Mouse (Mus musculus) stomach, embryonic 15.5 days (tissue): ENCODE data around the gene Tatdn2. TPM values are rescaled to one million over a fixed set of nuclear protein-coding genes. Genes with fewer than 3 reads are reported as not detected.
A peak's percentile ranks its signal among the peaks of the same experiment; 100 is the strongest.

Experiments used
- ATAC-seq: fragments of 200-750 bp; cut with Nextera tagmentation; 2 replicates; pipeline ENCODE4 v1.8.0; 2017; ENCODE audit warnings: low read depth, moderate number of reproducible peaks, moderate TSS enrichment; ENCODE audit not compliant: insufficient read depth, low FRiP score
- H3K27ac ChIP-seq: fragments of 300-500 bp; sonication (generic); 2 replicates; pipeline ENCODE4 v1.5.1; 2015; ENCODE audit warnings: mild to moderate bottlenecking, inconsistent platforms
- H3K27me3 ChIP-seq: fragments of 300-500 bp; sonication (generic); replicated peaks from 2 replicates; pipeline ENCODE4 v1.6.1; 2015; ENCODE audit warnings: inconsistent platforms
- H3K36me3 ChIP-seq: fragments of 300-500 bp; sonication (generic); 2 replicates; pipeline ENCODE4 v1.6.1; 2015; ENCODE audit warnings: inconsistent platforms
- H3K4me1 ChIP-seq: fragments of 300-500 bp; sonication (generic); 2 replicates; pipeline ENCODE4 v1.6.1; 2015; ENCODE audit warnings: inconsistent platforms
- H3K4me2 ChIP-seq: fragments of 300-500 bp; sonication (generic); 2 replicates; pipeline ENCODE4 v1.6.1; 2015; ENCODE audit warnings: mild to moderate bottlenecking, inconsistent platforms
- H3K4me3 ChIP-seq: fragments of 300-500 bp; sonication (generic); replicated peaks from 2 replicates; pipeline ENCODE4 v1.5.1; 2015; ENCODE audit warnings: inconsistent platforms
- H3K9ac ChIP-seq: fragments of 300-500 bp; sonication (generic); 2 replicates; pipeline ENCODE4 v1.6.1; 2015; ENCODE audit warnings: inconsistent platforms
- H3K9me3 ChIP-seq: fragments of 300-500 bp; sonication (generic); 2 replicates; pipeline ENCODE4 v1.6.1; 2016; ENCODE audit warnings: inconsistent platforms
- WGBS: fragments of 180-500 bp; shearing (Covaris S2); methylation state at CpG from one replicate; pipeline ENCODE4 v1.1.7; 2015; 5-methylcytosine and 5-hydroxymethylcytosine counted together
- polyA plus RNA-seq: library from polyadenylated mRNA; unstranded; fragments of >200 nt; fragmentation: Nextera tagmentation; extraction: Ambion mirVana; gene quantifications from 2 replicates; pipeline ENCODE4 v1.2.1, GENCODE M21; 2015

Tatdn2 gene
- polyA plus RNA-seq, 1 experiment from 2014 or later = 0.81 TPM

DNA sequence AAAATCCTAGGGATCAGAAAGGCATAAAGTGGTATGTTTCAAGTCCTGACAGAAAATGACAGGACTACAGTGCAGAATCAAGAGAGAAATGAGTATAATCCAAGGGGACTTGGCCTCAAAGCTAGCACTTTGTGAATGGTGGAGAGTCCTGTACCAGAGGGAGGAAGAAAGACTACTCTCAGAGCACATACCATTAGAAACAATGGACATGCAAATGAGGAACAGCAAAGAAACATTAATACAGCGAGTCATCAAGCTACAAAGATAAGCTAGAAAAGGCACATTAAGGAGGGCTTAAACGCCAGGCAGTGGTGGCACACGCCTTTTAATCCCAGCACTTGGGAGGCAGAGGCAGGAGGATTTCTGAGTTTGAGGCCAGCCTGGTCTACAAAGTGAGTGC is 34.4 kb downstream of the Tatdn2 start:
- 91% methylated on average over 3 of the region's 3 CpGs for WGBS
- Histone ChIP-seq H3K9ac (no peak overlapping the region), H3K27me3 (no peaks in the 10 kb centered on the region), H3K9me3 (no peaks in the 10 kb centered on the region), H3K4me3 (no peak overlapping the region), H3K4me2 (no peak overlapping the region), H3K27ac (no peak overlapping the region), H3K36me3 (peaks cover 69% of the 10 kb centered on the region), H3K4me1 (no peaks in the 10 kb centered on the region)
- ATAC-seq = no peak

DNA sequence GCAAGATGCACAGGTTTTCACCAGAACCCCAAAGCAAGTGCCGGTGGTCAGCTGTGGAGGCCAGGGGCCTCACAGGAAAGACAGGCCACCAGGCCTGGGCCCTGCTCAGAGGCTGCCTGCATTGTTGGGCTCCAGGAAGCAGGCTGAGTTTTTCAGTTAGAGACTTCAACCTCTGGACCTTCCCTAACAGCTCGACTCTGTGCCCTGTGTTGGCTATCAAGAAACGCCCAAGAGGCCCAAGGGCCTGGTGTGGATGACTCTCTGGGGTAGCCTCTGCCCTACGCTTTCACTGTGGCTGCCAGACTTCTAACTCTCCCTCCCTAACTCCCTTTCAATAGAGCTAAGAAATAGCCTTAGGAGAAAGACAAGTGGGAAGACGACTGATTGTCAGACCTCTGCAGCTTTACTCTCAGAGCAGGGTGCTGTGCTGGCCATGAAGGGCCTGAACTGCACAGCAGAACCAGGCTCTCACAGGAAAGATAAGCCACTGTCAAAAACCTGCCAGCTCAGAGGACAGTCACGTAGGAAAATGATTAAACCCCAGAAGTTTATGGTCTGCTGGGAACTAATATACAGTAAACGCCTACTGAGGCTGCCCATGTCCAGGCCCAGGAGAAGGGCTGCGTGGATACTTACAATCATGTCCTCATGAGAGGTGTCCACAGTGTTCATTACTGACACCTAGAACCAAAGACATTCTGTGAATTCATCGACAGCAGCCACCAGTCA is 40.6 kb downstream of the Tatdn2 start:
- Histone ChIP-seq H3K4me1 (peaks cover 9% of the 10 kb centered on the region), H3K27me3 (no peaks in the 10 kb centered on the region), H3K36me3 (peaks cover 29% of the 10 kb centered on the region), H3K27ac (no peak overlapping the region), H3K4me3 (no peak overlapping the region), H3K9ac (no peak overlapping the region), H3K9me3 (no peaks in the 10 kb centered on the region), H3K4me2 (no peak overlapping the region)
- 87% methylated on average over 9 of the region's 9 CpGs for WGBS
- ATAC-seq = no peak

DNA sequence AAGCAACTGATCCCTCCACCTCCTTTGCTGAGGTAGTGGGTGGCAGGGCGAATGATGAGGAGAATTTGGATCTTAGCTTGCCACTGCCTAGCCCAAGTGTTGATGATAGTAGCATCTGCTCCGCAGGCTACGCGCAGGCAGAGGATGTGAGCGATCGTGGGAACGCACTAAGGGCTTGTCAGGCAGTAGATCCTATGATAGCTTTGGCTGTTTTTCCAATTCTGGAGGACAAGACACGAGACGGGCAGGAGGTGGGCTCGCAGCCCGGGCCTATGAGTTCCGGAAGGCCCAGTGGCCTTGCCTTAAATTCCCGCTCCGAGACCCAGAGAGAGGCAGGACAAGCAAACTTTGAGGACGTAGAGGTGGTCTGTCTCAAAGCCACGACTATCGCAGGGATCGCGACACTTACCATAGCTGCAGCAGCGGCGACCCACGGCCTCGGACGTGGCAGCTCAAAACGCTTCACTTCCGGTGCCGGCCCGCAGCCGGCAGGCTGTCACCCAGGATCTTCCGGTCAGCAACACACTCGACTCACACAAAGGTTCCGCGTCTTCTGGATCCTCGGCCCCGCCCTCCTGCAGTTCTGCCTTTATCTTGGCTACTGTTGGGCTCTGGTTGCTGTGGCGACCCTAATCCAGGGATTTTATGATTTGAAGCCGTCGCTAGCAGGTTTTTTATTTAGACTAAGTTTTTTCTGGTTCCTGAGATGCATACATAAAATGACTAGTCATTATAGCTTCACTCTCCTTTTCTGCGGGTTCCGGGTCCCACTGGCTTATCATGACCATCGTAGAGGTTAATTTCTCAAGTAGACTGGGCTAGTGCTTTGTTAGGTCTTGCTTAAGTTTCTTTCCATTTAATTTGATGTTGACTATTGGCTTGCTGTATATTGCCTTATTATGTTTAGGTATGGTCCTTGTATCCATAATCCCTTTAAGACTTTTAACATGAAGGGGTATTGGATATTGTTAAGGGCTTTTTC is 43.7 kb downstream of the Tatdn2 start, which contains the start of gene Sec13:
Sec13 (minus strand) TSS at position 508 of the 982 bp plus-strand sequence.
- Histone ChIP-seq H3K9me3 (no peaks in the 10 kb centered on the region), H3K9ac (peak within 1 kb of the TSS; percentile 66), H3K27ac (peak within 1 kb of the TSS; percentile 49; the same call in 1 of the 2 replicates), H3K4me3 (peak within 1 kb of the TSS; percentile 88), H3K27me3 (no peaks in the 10 kb centered on the region), H3K36me3 (peaks cover 13% of the 10 kb centered on the region), H3K4me1 (peaks cover 9% of the 10 kb centered on the region), H3K4me2 (peak within 1 kb of the TSS; percentile 75)
- peak; percentile 72 for ATAC-seq
- 7% methylated on average over 41 of the region's 41 CpGs for WGBS

DNA sequence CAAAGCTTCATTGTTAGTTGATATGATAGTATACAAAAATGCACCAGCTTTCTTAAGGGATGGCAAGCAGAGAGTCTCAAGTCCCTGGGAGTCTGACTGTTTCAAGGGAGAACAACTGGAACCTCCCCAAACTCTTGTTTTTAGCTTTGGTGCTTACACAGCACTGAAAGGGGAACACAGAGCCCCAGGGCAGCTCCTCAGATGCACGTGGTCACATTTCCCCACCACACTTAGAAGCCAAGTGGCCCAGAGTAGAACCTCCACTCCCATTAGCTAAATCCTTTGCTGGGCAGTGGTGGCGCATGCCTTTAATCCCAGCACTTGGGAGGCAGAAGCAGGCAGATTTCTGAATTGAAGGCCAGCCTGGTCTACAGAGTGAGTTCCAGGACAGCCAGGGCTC is 44.6 kb downstream of the Tatdn2 start:
- no peak for ATAC-seq
- H3K27me3 ChIP-seq = 0 out of 2 replicates have a peak, but pooled peaks cover 2% of the 10 kb centered on the region
- no peak overlapping the region for H3K9ac ChIP-seq
- H3K4me1 ChIP-seq = peaks cover 9% of the 10 kb centered on the region
- peaks cover 4% of the 10 kb centered on the region; the same call in 1 of the 2 replicates for H3K36me3 ChIP-seq
- 62% methylated on average over 2 of the region's 2 CpGs for WGBS
- H3K9me3 ChIP-seq = no peaks in the 10 kb centered on the region
- H3K27ac ChIP-seq = no peak overlapping the region
- H3K4me2 ChIP-seq = no peak overlapping the region
- H3K4me3 ChIP-seq = no peak overlapping the region

DNA sequence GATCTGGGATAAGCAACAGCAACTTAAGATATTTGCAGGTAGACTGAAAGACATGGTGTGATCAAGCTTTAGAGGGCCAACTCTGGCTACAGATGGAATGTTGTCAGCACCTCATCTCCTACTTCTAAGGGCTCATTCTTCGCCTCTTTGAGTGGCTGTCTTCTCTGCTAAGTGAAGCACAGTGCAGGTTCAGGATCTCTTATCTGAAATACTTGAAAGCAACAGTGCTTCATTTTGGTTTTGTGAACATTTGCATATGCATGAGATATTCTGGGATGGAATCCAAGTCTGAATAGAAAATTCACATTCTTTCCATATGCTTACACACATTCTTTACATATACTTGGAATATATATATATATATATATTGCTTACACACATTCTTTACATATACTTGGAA is 45.5 kb downstream of the Tatdn2 start:
- whole genome bisulfite sequencing = 76% methylated on average over 1 of the region's 1 CpGs
- H3K9ac ChIP-seq = no peak overlapping the region

DNA sequence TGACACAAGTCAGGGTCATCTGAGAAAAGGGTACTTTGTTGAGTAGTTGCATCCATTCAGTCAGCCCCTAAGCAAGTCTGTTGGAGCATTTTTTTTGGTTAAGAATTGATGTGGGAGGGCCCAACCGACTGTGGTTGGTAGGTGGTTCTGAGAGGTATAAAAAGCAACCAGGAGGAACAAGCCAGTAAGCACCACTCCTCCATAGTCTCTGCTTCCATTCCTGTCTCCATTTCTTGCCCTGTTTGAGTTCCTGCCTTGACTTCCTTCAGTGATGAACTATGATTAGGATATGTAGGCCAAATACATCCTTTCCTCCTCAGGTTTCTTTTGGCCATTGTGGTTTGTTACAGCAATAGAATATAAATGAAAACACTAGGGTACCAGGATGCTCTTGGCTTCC is 46.3 kb downstream of the Tatdn2 start:
- Histone ChIP-seq H3K27ac (no peak overlapping the region), H3K4me3 (no peak overlapping the region), H3K4me2 (no peak overlapping the region), H3K27me3 (0 out of 2 replicates have a peak, but pooled peaks cover 2% of the 10 kb centered on the region), H3K9me3 (no peaks in the 10 kb centered on the region), H3K36me3 (no peaks in the 10 kb centered on the region), H3K9ac (no peak overlapping the region), H3K4me1 (peaks cover 9% of the 10 kb centered on the region)
- 44% methylated on average over 1 of the region's 1 CpGs for WGBS
- no peak for ATAC-seq

More for the DNA sequence above, 45.5 kb downstream of the Tatdn2 start:
- Histone ChIP-seq H3K4me3 (no peak overlapping the region), H3K4me1 (peaks cover 9% of the 10 kb centered on the region), H3K27ac (no peak overlapping the region), H3K9me3 (no peaks in the 10 kb centered on the region), H3K27me3 (0 out of 2 replicates have a peak, but pooled peaks cover 2% of the 10 kb centered on the region), H3K4me2 (no peak overlapping the region), H3K36me3 (no peaks in the 10 kb centered on the region)
- ATAC-seq = no peak

DNA sequence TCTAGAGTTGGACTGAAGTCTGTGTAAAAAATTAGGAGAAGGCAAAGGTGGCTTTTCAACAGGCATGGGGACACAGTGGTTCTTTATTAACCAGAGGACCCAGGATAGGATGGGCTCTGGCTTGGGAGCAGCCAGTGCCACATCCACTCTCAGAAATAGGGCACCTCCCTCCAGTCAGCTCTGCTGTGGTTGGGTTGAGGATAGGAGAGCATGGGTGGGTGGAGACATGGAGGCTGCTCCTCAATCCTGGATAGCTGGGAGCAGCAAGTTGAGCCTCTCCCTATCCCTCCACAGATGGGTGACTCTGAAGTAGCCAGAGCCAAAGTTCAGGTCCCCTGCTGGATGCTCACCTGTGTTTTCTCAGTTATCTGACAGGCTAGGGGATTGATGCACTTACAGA is 48.3 kb downstream of the Tatdn2 start:
- Histone ChIP-seq H3K36me3 (no peaks in the 10 kb centered on the region), H3K4me3 (no peak overlapping the region), H3K9me3 (no peaks in the 10 kb centered on the region), H3K27ac (no peak overlapping the region), H3K9ac (no peak overlapping the region), H3K27me3 (peaks cover 13% of the 10 kb centered on the region), H3K4me1 (no peaks in the 10 kb centered on the region), H3K4me2 (no peak overlapping the region)
- no peak for ATAC-seq

DNA sequence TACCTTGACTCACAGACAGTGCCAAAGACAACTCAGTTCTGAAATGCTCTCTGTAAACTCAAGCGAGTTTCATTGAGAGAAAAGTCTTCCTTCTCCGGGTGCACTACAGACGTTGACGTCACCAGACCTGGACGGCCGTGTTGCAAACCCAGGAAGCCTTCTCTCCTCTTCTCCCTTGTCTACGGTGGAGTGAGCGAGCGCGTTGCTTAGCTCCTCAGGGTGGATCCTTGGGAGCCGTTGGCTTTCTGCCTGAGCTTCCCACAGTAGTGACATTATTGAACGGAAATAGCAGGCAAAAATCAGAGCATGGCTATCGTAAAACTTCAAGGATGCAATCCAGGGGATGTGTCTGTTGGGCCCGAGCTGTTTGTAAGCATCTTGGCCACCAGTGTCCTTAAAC is 50.4 kb downstream of the Tatdn2 start:
- H3K27ac ChIP-seq = no peak overlapping the region
- H3K4me3 ChIP-seq = no peak overlapping the region
- no peaks in the 10 kb centered on the region for H3K4me1 ChIP-seq
- H3K9me3 ChIP-seq = no peaks in the 10 kb centered on the region
- no peak overlapping the region for H3K9ac ChIP-seq
- H3K4me2 ChIP-seq = no peak overlapping the region
- no peaks in the 10 kb centered on the region for H3K36me3 ChIP-seq
- WGBS = 82% methylated on average over 14 of the region's 14 CpGs
- peaks cover 13% of the 10 kb centered on the region for H3K27me3 ChIP-seq
- no peak for ATAC-seq

DNA sequence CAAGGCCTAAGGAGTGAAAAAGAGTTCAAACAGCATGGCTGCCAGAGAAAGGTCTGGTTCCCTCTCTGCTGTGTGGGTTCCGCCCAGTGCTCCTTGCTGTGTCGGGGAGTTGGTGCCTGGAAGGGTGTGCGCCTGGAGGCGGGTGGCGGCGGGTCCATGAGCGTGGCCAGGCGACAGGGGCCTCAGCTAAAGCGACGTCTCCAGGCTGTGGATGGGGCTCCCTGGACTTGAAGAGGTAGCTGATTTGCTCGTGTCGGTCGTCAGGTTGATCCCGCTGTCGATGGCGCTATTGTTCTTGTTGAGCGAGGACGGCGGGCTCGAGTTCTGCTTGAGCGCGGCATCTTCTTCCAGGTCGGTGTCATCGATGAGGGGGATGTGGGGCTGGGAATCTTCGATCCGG is 51.5 kb downstream of the Tatdn2 start:
- Histone ChIP-seq H3K4me1 (no peaks in the 10 kb centered on the region), H3K4me3 (no peak overlapping the region), H3K36me3 (no peaks in the 10 kb centered on the region), H3K4me2 (peak overlapping the region; percentile 43), H3K9me3 (no peaks in the 10 kb centered on the region), H3K27me3 (peaks cover 13% of the 10 kb centered on the region), H3K9ac (no peak overlapping the region), H3K27ac (no peak overlapping the region)
- WGBS = 26% methylated on average over 26 of the region's 26 CpGs
- ATAC-seq = no peak

DNA sequence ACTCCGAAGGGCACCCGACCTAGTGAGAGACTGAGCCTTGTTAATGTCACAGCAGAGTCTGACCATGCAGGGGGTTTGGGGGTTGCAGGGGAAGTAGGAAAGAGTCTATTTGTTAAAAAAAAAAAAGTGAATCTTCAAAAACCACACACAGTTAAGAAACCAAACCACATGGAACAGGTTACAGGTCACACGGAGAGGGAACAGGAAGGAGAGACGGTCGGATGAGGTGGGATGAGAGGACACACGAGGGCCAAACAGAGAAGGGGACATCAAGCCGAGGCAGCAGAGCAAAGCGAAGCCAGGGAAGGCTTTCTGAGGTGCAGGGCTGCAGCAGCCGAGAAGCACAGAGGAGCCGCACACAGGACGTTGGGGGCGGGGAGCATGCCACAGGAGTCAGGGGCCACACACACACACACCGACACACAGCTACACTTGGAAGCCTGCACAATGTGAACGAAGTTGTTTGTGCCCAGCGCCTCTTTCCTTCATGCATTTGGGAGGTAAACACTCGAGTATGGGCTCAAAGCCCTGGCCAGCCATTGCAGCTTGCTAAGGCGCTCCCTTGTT is 52.4 kb downstream of the Tatdn2 start:
- no peak overlapping the region for H3K9ac ChIP-seq
- no peak overlapping the region for H3K4me3 ChIP-seq
- H3K4me2 ChIP-seq = no peak overlapping the region
- H3K27ac ChIP-seq = no peak overlapping the region
- H3K4me1 ChIP-seq = no peaks in the 10 kb centered on the region
- no peak for ATAC-seq
- no peaks in the 10 kb centered on the region for H3K9me3 ChIP-seq
- 59% methylated on average over 17 of the region's 17 CpGs for WGBS
- no peaks in the 10 kb centered on the region for H3K36me3 ChIP-seq
- peaks cover 13% of the 10 kb centered on the region for H3K27me3 ChIP-seq
